Mouse (Mus musculus): ENCODE measurements at regions not wholly inside any gene's neighbourhood (a gene's known extent, or its start where the extent isn't known, plus 50 kb on each side); places are given as distances from the start of the nearest gene placed in this dataset.

- TF ChIP-seq POLR2A (IDR thresholded peaks at IDR 0.05; ENCODE audit: extremely low read depth, insufficient read depth, low read length) (no peak), CTCF (IDR thresholded peaks at IDR 0.05; ENCODE audit: extremely low read depth, insufficient read depth, low read length) (no peak)
Measured at GRCm38 (mm10) chr6:117071311-117071710, 97.0 kb upstream of the Cxcl12 start.

Measured in cortical plate, adult 2 months (tissue).